Mouse (Mus musculus) CH12.LX (cell line): ENCODE data around the gene Lgr4. TPM values are rescaled to one million over a fixed set of nuclear protein-coding genes. Genes with fewer than 3 reads are reported as not detected.

Source experiments
- DNase-seq: peaks from one replicate; pipeline ENCODE4 v3.0.0-alpha.2; 2013; ENCODE audit errors: extremely low read depth
- H3K27ac ChIP-seq: 2 replicates; pipeline ENCODE4 v1.5.1; 2012; ENCODE audit warnings: low read depth, mild to moderate bottlenecking, control low read depth, moderate library complexity; ENCODE audit not compliant: insufficient read depth
- H3K27me3 ChIP-seq: replicated peaks from 2 replicates; pipeline ENCODE3; 2012; ENCODE audit warnings: inconsistent platforms
- H3K36me3 ChIP-seq, 2 experiments: replicated peaks in 1 of 2; 2 replicates each; pipeline versions ENCODE3 to v1.6.1; 2012; ENCODE audit warnings: inconsistent platforms in 1 of 2, low read length in 1 of 2, mild to moderate bottlenecking in 1 of 2, mixed read lengths in 1 of 2, moderate library complexity in 1 of 2; ENCODE audit not compliant: control insufficient read depth in 1 of 2, insufficient read depth in 1 of 2
- H3K4me1 ChIP-seq, 2 experiments: 2 replicates each; pipeline ENCODE4 v1.6.1; 2012; ENCODE audit warnings: inconsistent platforms in 1 of 2, moderate library complexity in 1 of 2; ENCODE audit not compliant: insufficient read depth in 2 of 2, control insufficient read depth in 1 of 2
- H3K4me2 ChIP-seq: 2 replicates; pipeline ENCODE4 v1.6.1; 2012; ENCODE audit warnings: low read depth, mild to moderate bottlenecking, control low read depth; ENCODE audit not compliant: poor library complexity, insufficient read depth, severe bottlenecking
- H3K4me3 ChIP-seq, 3 experiments: fragments of 150-350 bp in 1 of 3; sonication (generic) in 1 of 3; replicated peaks in 1 of 3; 2 replicates each; pipeline versions ENCODE3 to v1.5.1; 2011 to 2012; ENCODE audit warnings: low read depth in 2 of 3, low read length in 2 of 3, mild to moderate bottlenecking in 2 of 3, moderate library complexity in 2 of 3, control low read depth in 1 of 3, improper control_type of control experiment in 1 of 3, inconsistent platforms in 1 of 3, mixed read lengths in 1 of 3; ENCODE audit not compliant: poor library complexity in 1 of 3
- H3K79me2 ChIP-seq: replicated peaks from 2 replicates; pipeline ENCODE4 v1.6.1; 2012; ENCODE audit warnings: mild to moderate bottlenecking, moderate library complexity; ENCODE audit not compliant: control insufficient read depth, poor library complexity, insufficient read depth, severe bottlenecking; ENCODE audit errors: extremely low read depth
- H3K9ac ChIP-seq: 2 replicates; pipeline ENCODE4 v1.6.1; 2012; ENCODE audit warnings: low read depth, mild to moderate bottlenecking, control low read depth, moderate library complexity; ENCODE audit not compliant: insufficient read depth
- H3K9me3 ChIP-seq: replicated peaks from 2 replicates; pipeline ENCODE3; 2012; ENCODE audit warnings: low read length, inconsistent platforms, mixed read lengths
- BHLHE40 ChIP-seq: IDR thresholded peaks from 2 replicates; pipeline ENCODE4 v1.6.1; 2011; ENCODE audit warnings: mild to moderate bottlenecking, low read depth, low read length, improper control_type of control experiment
- CHD2 ChIP-seq: IDR thresholded peaks from 2 replicates; pipeline ENCODE4 v1.6.1; 2011; ENCODE audit warnings: low read length, improper control_type of control experiment
- CTCF ChIP-seq, 2 experiments: IDR thresholded peaks in 1 of 2; conservative IDR thresholded peaks in 1 of 2; 2 replicates each; pipeline ENCODE4 v1.5.1; 2011 to 2012; ENCODE audit warnings: low read depth in 2 of 2, low read length in 2 of 2, improper control_type of control experiment in 1 of 2, inconsistent platforms in 1 of 2, mild to moderate bottlenecking in 1 of 2, moderate library complexity in 1 of 2
- E2F4 ChIP-seq: IDR thresholded peaks from 2 replicates; pipeline ENCODE4 v1.6.1; 2011; ENCODE audit warnings: low read depth, low read length, improper control_type of control experiment; ENCODE audit not compliant: insufficient replicate concordance
- ELF1 ChIP-seq: IDR thresholded peaks from 2 replicates; pipeline ENCODE4 v1.6.1; 2014; ENCODE audit warnings: low read depth, mild to moderate bottlenecking, inconsistent platforms, low read length, improper control_type of control experiment
- EP300 ChIP-seq: IDR thresholded peaks from 2 replicates; pipeline ENCODE4 v1.6.1; 2011; ENCODE audit warnings: low read length, improper control_type of control experiment
- HCFC1 ChIP-seq: IDR thresholded peaks from 2 replicates; pipeline ENCODE4 v1.6.1; 2012; ENCODE audit warnings: low read depth, mild to moderate bottlenecking, inconsistent platforms, low read length, improper control_type of control experiment
- IRF4 ChIP-seq: IDR thresholded peaks from 2 replicates; pipeline ENCODE4 v1.6.1; 2014; ENCODE audit warnings: low read depth, mild to moderate bottlenecking, inconsistent platforms, low read length, improper control_type of control experiment
- JUN ChIP-seq: IDR thresholded peaks from 2 replicates; pipeline ENCODE4 v1.6.1; 2011; ENCODE audit warnings: low read depth, mild to moderate bottlenecking, low read length, improper control_type of control experiment, moderate library complexity; ENCODE audit not compliant: insufficient read depth
- JUND ChIP-seq: conservative IDR thresholded peaks from 2 replicates; pipeline ENCODE4 v1.6.1; 2011; ENCODE audit warnings: low read depth, low read length, improper control_type of control experiment
- MAX ChIP-seq: IDR thresholded peaks from 2 replicates; pipeline ENCODE4 v1.6.1; 2011; ENCODE audit warnings: low read length, improper control_type of control experiment
- MEF2A ChIP-seq: IDR thresholded peaks from 2 replicates; pipeline ENCODE4 v1.6.1; 2014; ENCODE audit warnings: low read depth, mild to moderate bottlenecking, inconsistent platforms, low read length, improper control_type of control experiment, borderline replicate concordance
- MYC ChIP-seq: IDR thresholded peaks from 2 replicates; pipeline ENCODE4 v1.6.1; 2011; ENCODE audit warnings: low read depth, mild to moderate bottlenecking, improper control_type of control experiment, low read length
- NRF1 ChIP-seq: IDR thresholded peaks from 2 replicates; pipeline ENCODE4 v1.6.1; 2014; ENCODE audit warnings: low read depth, mild to moderate bottlenecking, inconsistent platforms, low read length, improper control_type of control experiment, moderate library complexity
- PAX5 ChIP-seq: IDR thresholded peaks from 2 replicates; pipeline ENCODE4 v1.6.1; 2012; ENCODE audit warnings: low read length, inconsistent platforms, mixed read lengths
- POLR2A ChIP-seq: IDR thresholded peaks from 2 replicates; pipeline ENCODE4 v1.6.1; 2011; ENCODE audit warnings: low read depth, mild to moderate bottlenecking, improper control_type of control experiment, low read length
- SIN3A ChIP-seq: IDR thresholded peaks from 2 replicates; pipeline ENCODE4 v1.6.1; 2012; ENCODE audit warnings: low read length, improper control_type of control experiment, inconsistent platforms
- SMC3 ChIP-seq: IDR thresholded peaks from 2 replicates; pipeline ENCODE4 v1.6.1; 2011; ENCODE audit warnings: low read depth, low read length, improper control_type of control experiment
- TBP ChIP-seq: conservative IDR thresholded peaks from 2 replicates; pipeline ENCODE4 v1.6.1; 2011; ENCODE audit warnings: low read depth, low read length, improper control_type of control experiment
- UBTF ChIP-seq: IDR thresholded peaks from 2 replicates; pipeline ENCODE4 v1.6.1; 2012; ENCODE audit warnings: low read depth, mild to moderate bottlenecking, inconsistent platforms, low read length, improper control_type of control experiment, moderate library complexity
- USF1 ChIP-seq: IDR thresholded peaks from 2 replicates; pipeline ENCODE4 v1.6.1; 2014; ENCODE audit warnings: low read depth, mild to moderate bottlenecking, inconsistent platforms, low read length, improper control_type of control experiment
- ZKSCAN1 ChIP-seq: IDR thresholded peaks from 2 replicates; pipeline ENCODE4 v1.6.1; 2012; ENCODE audit warnings: low read depth, inconsistent platforms, low read length, improper control_type of control experiment, borderline replicate concordance
- ZMIZ1 ChIP-seq: IDR thresholded peaks from 2 replicates; pipeline ENCODE4 v1.6.1; 2012; ENCODE audit warnings: low read depth, mild to moderate bottlenecking, inconsistent platforms, low read length, improper control_type of control experiment
- dilution Hi-C: fragments of 300-500 bp; cut with MboI; formaldehyde crosslinking; loops from 2 replicates; pipeline ENCODE4 v1.14.3; 2020; ENCODE audit warnings: low sequenced_read_pairs; ENCODE audit not compliant: extremely low pct_unique_long_range_greater_than_20kb, extremely low pct_ligation_motif_present
- in situ Hi-C: fragments of 300-500 bp; cut with MboI; formaldehyde crosslinking; loops from 3 replicates; pipeline ENCODE4 v1.14.3; 2019; ENCODE audit warnings: low sequenced_read_pairs, low pct_ligation_motif_present, low pct_unique_long_range_greater_than_20kb, mixed read lengths
- polyA plus RNA-seq: library from polyadenylated mRNA; unstranded; fragments of >175 nt; gene quantifications from 2 replicates; pipeline ENCODE4 v1.2.1, GENCODE M21; 2012; ENCODE audit warnings: low read depth; ENCODE audit not compliant: insufficient read length
- total RNA-seq, 2 experiments: library from RNA; depleted of rRNA; stranded (reverse); fragments of 300-350 nt in 1 of 2; fragments of >200 nt in 1 of 2; gene quantifications; 2 replicates each; pipeline ENCODE4 v1.2.3; 2012 to 2014

Lgr4 gene
- total and polyA plus RNA-seq, 3 experiments, result 6.1 to 11.4 (median 6.9) TPM

DNA sequence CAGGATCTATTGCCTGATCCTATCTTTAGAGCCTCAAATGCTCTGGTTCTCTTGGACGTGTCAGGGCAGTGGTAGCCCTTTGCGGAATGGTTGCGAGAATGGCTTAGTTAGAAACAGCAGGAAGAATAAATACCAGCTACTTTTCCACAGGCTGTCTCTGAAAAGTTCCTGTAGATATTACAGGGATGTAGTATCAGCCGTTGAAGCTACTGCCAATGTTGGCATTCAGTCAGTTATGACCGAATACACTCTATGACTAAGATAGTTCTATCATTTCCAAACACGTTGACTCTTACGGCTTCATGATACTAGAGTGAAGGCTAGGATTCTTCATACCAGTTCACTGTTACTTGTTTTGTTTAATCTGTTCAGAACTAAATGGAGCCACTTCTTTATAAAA is 57.4 kb downstream of the Lgr4 start:
- no peaks in the 10 kb centered on the region for H3K79me2 ChIP-seq

DNA sequence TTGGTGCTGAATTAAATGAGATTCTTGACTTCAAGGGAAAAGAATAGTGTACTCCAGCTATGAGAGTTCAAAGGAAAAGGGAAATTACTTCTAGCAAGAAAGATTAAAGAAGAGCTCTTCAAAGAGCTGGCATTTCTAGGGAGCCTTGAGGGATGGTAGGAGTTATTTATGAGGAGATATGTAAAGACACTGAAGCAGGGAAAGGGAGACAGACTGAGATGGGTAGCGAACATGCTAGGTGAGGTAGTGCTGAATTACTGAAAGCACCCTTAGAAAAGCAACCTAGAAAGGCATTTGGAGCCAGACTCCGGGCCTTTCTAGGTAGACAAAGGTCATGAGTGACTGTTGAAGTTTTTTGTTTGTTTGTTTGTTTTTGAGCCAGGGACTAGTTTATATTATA is 58.7 kb downstream of the Lgr4 start:
- TF ChIP-seq JUN (no peak), ZKSCAN1 (no peak), SMC3 (no peak), HCFC1 (no peak), USF1 (no peak), IRF4 (no peak), PAX5 (no peak), UBTF (no peak), MEF2A (no peak), NRF1 (no peak), ELF1 (no peak)
- TF ChIP-seq, all 38 proteins: peak for 0
- H3K9me3 ChIP-seq, result no peaks in the 10 kb centered on the region
- no peak overlapping the region for H3K4me2 ChIP-seq
- H3K9ac ChIP-seq, result no peak overlapping the region
- H3K36me3 ChIP-seq, result peaks cover 0 to 5% of the 10 kb centered on the region in 2 experiments
- dilution Hi-C loops, result no loop called here
- in situ Hi-C loops, result no loop called here
- H3K79me2 ChIP-seq, result no peaks in the 10 kb centered on the region
- no peak overlapping the region for H3K27ac ChIP-seq
- DNase-seq, result no peak
- no peaks in the 10 kb centered on the region for H3K27me3 ChIP-seq
- no peak overlapping the region for H3K4me3 ChIP-seq
- no peaks in the 10 kb centered on the region for H3K4me1 ChIP-seq

More for the DNA sequence above, 57.4 kb downstream of the Lgr4 start:
- Histone ChIP-seq H3K4me3 (no peak overlapping the region), H3K36me3 (peaks cover 0 to 5% of the 10 kb centered on the region in 2 experiments), H3K27me3 (no peaks in the 10 kb centered on the region), H3K9me3 (no peaks in the 10 kb centered on the region), H3K4me1 (no peaks in the 10 kb centered on the region), H3K27ac (no peak overlapping the region), H3K4me2 (no peak overlapping the region), H3K9ac (no peak overlapping the region)
- dilution Hi-C loops, result no loop called here
- TF ChIP-seq CTCF (conservative IDR thresholded peaks at IDR 0.05 in 1 of 2, IDR thresholded peaks at IDR 0.05 in 1 of 2; ENCODE audit: low read depth in 2 of 2, low read length in 2 of 2), result no peak
- no peak for TF ChIP-seq USF1
- TF ChIP-seq IRF4, result no peak
- no peak for TF ChIP-seq SIN3A
- no peak for TF ChIP-seq MYC
- no peak for TF ChIP-seq BHLHE40
- no peak for TF ChIP-seq EP300
- no peak for TF ChIP-seq CHD2
- no peak for TF ChIP-seq ZMIZ1
- TF ChIP-seq TBP, result no peak
- no peak for TF ChIP-seq E2F4
- TF ChIP-seq POLR2A, result no peak
- no peak for TF ChIP-seq MAX
- no peak for TF ChIP-seq MEF2A
- no peak for TF ChIP-seq JUN
- TF ChIP-seq ELF1, result no peak
- no peak for TF ChIP-seq JUND
- DNase-seq, result no peak
- in situ Hi-C loops, result no loop called here
